Mouse (Mus musculus) liver, postnatal 0 days (tissue): ENCODE data around the gene Ugt1a6a. TPM values are rescaled to one million over a fixed set of nuclear protein-coding genes. Genes with fewer than 3 reads are reported as not detected.
A peak's percentile ranks its signal among the peaks of the same experiment; 100 is the strongest.

ENCODE experiments used
- ATAC-seq: fragments of 200-750 bp; cut with Nextera tagmentation; 2 replicates; pipeline ENCODE4 v1.8.0; 2017; ENCODE audit warnings: mild to moderate bottlenecking, moderate library complexity
- DNase-seq: peaks from one replicate; pipeline ENCODE4 v3.0.0-alpha.2; 2016
- H3K27ac ChIP-seq: fragments of 300-500 bp; sonication (generic); 2 replicates; pipeline ENCODE4 v1.5.1; 2014; ENCODE audit warnings: antibody characterized with exemption, moderate library complexity, mild to moderate bottlenecking, low read depth
- H3K27me3 ChIP-seq: fragments of 300-500 bp; sonication (generic); 2 replicates; pipeline ENCODE4 v1.6.1; 2014; ENCODE audit warnings: low read length, control low read depth, mixed read lengths; ENCODE audit not compliant: insufficient read depth
- H3K36me3 ChIP-seq: fragments of 300-500 bp; sonication (generic); replicated peaks from 2 replicates; pipeline ENCODE4 v1.6.1; 2014; ENCODE audit warnings: mild to moderate bottlenecking, control low read depth, low read length, moderate library complexity, mixed read lengths; ENCODE audit not compliant: insufficient read depth
- H3K4me1 ChIP-seq: fragments of 300-500 bp; sonication (generic); 2 replicates; pipeline ENCODE4 v1.6.1; 2014; ENCODE audit warnings: antibody characterized with exemption, mild to moderate bottlenecking, control low read depth; ENCODE audit not compliant: insufficient read depth
- H3K4me2 ChIP-seq: fragments of 300-500 bp; sonication (generic); 2 replicates; pipeline ENCODE4 v1.6.1; 2014; ENCODE audit warnings: low read depth, mild to moderate bottlenecking, low read length, moderate library complexity, mixed read lengths
- H3K4me3 ChIP-seq: fragments of 300-500 bp; sonication (generic); 2 replicates; pipeline ENCODE4 v1.5.1; 2014; ENCODE audit warnings: low read depth, low read length
- H3K9ac ChIP-seq: fragments of 300-500 bp; sonication (generic); replicated peaks from 2 replicates; pipeline ENCODE4 v1.6.1; 2014; ENCODE audit warnings: mild to moderate bottlenecking, moderate library complexity
- H3K9me3 ChIP-seq: fragments of 300-500 bp; sonication (generic); 2 replicates; pipeline ENCODE4 v1.6.1; 2016; ENCODE audit warnings: mild to moderate bottlenecking, control low read depth, low read length, mixed read lengths
- CTCF ChIP-seq: sonication (generic); IDR thresholded peaks from 2 replicates; pipeline ENCODE4 v1.5.1; 2016; ENCODE audit warnings: antibody characterized with exemption, low read depth
- EP300 ChIP-seq: IDR thresholded peaks from 2 replicates; pipeline ENCODE4 v1.6.1; 2016; ENCODE audit warnings: antibody characterized with exemption, low read depth, mild to moderate bottlenecking
- WGBS: fragments of 180-500 bp; shearing (Covaris S2); extraction: QIAGEN DNeasy Blood & Tissue Kit; methylation state at CpG from one replicate; pipeline ENCODE4 v1.1.7; 2014; ENCODE audit not compliant: insufficient replicate concordance; 5-methylcytosine and 5-hydroxymethylcytosine counted together
- polyA plus RNA-seq: library from polyadenylated mRNA; unstranded; fragments of >200 nt; fragmentation: Nextera tagmentation; extraction: Ambion mirVana; gene quantifications from 2 replicates; pipeline ENCODE4 v1.2.1, GENCODE M21; 2015

Ugt1a6a gene
- polyA plus RNA-seq, 1 experiment from 2014 or later: 27.7 TPM

GRCm38 (mm10) chr1:88260604-88261377 is 126.2 kb downstream of the Ugt1a6a start:
- peaks cover 47% of the 10 kb centered on the region for H3K36me3 ChIP-seq
- no peaks in the 10 kb centered on the region for H3K9me3 ChIP-seq
- TF ChIP-seq CTCF (no peak), EP300 (no peak)
- H3K9ac ChIP-seq: no peak overlapping the region
- 64% methylated on average over 10 of the region's 10 CpGs for WGBS
- no peaks in the 10 kb centered on the region for H3K27me3 ChIP-seq
- peak overlapping the region; percentile 53 for H3K27ac ChIP-seq
- peaks cover 54% of the 10 kb centered on the region for H3K4me1 ChIP-seq
- no peak overlapping the region for H3K4me3 ChIP-seq
- ATAC-seq: peak; percentile 32
- 0 out of 2 replicates have a peak overlapping the region, but pooled peaks have one; percentile 1 for H3K4me2 ChIP-seq
- peak; percentile 69 for DNase-seq

- Histone ChIP-seq H3K27ac (no peak overlapping the region), H3K4me1 (peaks cover 54% of the 10 kb centered on the region), H3K9ac (no peak overlapping the region), H3K9me3 (no peaks in the 10 kb centered on the region), H3K27me3 (no peaks in the 10 kb centered on the region), H3K4me3 (no peak overlapping the region), H3K36me3 (peaks cover 57% of the 10 kb centered on the region), H3K4me2 (no peak overlapping the region)
- no peak for ATAC-seq
- WGBS: 82% methylated on average over 7 of the region's 7 CpGs
- DNase-seq: no peak
- TF ChIP-seq CTCF (no peak), EP300 (no peak)
These were observed 127.1 kb downstream of the Ugt1a6a start for GRCm38 (mm10) chr1:88261706-88262105.

GRCm38 (mm10) chr1:88262255-88262654 is 127.6 kb downstream of the Ugt1a6a start:
- 76% methylated on average over 4 of the region's 4 CpGs for WGBS
- Histone ChIP-seq H3K36me3 (peaks cover 62% of the 10 kb centered on the region), H3K9me3 (no peaks in the 10 kb centered on the region), H3K4me2 (no peak overlapping the region), H3K27me3 (no peaks in the 10 kb centered on the region), H3K4me3 (no peak overlapping the region), H3K27ac (no peak overlapping the region), H3K4me1 (peaks cover 48% of the 10 kb centered on the region), H3K9ac (no peak overlapping the region)
- ATAC-seq: no peak
- TF ChIP-seq CTCF (no peak), EP300 (no peak)
- peak; percentile 84 for DNase-seq

- Histone ChIP-seq H3K4me1 (peaks cover 47% of the 10 kb centered on the region), H3K36me3 (peaks cover 69% of the 10 kb centered on the region), H3K27me3 (no peaks in the 10 kb centered on the region), H3K4me3 (no peak overlapping the region), H3K9me3 (no peaks in the 10 kb centered on the region), H3K27ac (no peak overlapping the region), H3K9ac (no peak overlapping the region), H3K4me2 (no peak overlapping the region)
- 64% methylated on average over 6 of the region's 6 CpGs for WGBS
- no peak for DNase-seq
- TF ChIP-seq EP300 (no peak), CTCF (no peak)
- ATAC-seq: no peak
These were observed 128.4 kb downstream of the Ugt1a6a start for GRCm38 (mm10) chr1:88262961-88263360.

GRCm38 (mm10) chr1:88263778-88264177 is 129.2 kb downstream of the Ugt1a6a start:
- Histone ChIP-seq H3K9ac (no peak overlapping the region), H3K9me3 (no peaks in the 10 kb centered on the region), H3K4me3 (no peak overlapping the region), H3K27ac (no peak overlapping the region), H3K4me2 (no peak overlapping the region), H3K27me3 (no peaks in the 10 kb centered on the region), H3K36me3 (peaks cover 77% of the 10 kb centered on the region), H3K4me1 (peaks cover 45% of the 10 kb centered on the region)
- ATAC-seq (no peak), DNase-seq (no peak)
- TF ChIP-seq EP300: no peak
- TF ChIP-seq CTCF: no peak
- 83% methylated on average over 5 of the region's 5 CpGs for WGBS

GRCm38 (mm10) chr1:88264237-88264868 is 129.7 kb downstream of the Ugt1a6a start:
- H3K36me3 ChIP-seq: peaks cover 83% of the 10 kb centered on the region
- DNase-seq: no peak
- H3K9me3 ChIP-seq: no peaks in the 10 kb centered on the region
- H3K27me3 ChIP-seq: no peaks in the 10 kb centered on the region
- H3K27ac ChIP-seq: no peak overlapping the region
- H3K4me2 ChIP-seq: no peak overlapping the region
- H3K4me1 ChIP-seq: peaks cover 39% of the 10 kb centered on the region
- no peak overlapping the region for H3K4me3 ChIP-seq
- H3K9ac ChIP-seq: no peak overlapping the region
- TF ChIP-seq EP300 (no peak), CTCF (no peak)
- no peak for ATAC-seq
- WGBS: 82% methylated on average over 7 of the region's 7 CpGs
